Mouse (Mus musculus) cortical plate, adult 2 months (tissue): Measurements from ENCODE around the gene Stk24.

ENCODE experiments used
- CTCF ChIP-seq: fragments of 200-500 bp; IDR thresholded peaks from 2 replicates; pipeline ENCODE4 v1.5.1; 2011; ENCODE audit warnings: mild to moderate bottlenecking, control low read depth, low read length; ENCODE audit not compliant: insufficient read depth; ENCODE audit errors: extremely low read depth
- POLR2A ChIP-seq: fragments of 200-500 bp; IDR thresholded peaks from 2 replicates; pipeline ENCODE4 v1.6.1; 2011; ENCODE audit warnings: mild to moderate bottlenecking, low read length, control low read depth; ENCODE audit not compliant: insufficient read depth; ENCODE audit errors: extremely low read depth

- no peak for TF ChIP-seq POLR2A
- TF ChIP-seq CTCF, result no peak
Measured at GRCm38 (mm10) chr14:121426743-121427142, 46.9 kb upstream of the Stk24 start.
